Mouse (Mus musculus) lung, embryonic 15.5 days (tissue): ENCODE measurements around the gene Smarcc2. TPM values are rescaled to one million over a fixed set of nuclear protein-coding genes. Genes with fewer than 3 reads are reported as not detected.
"Not testable (repeated sequence)": the region's sequence is repeated elsewhere in the genome, so short reads cannot be mapped to it uniquely, and the experiment has no call there.

Source experiments
- ATAC-seq: fragments of 200-750 bp; cut with Nextera tagmentation; 2 replicates; pipeline ENCODE4 v1.8.0; 2017; ENCODE audit warnings: moderate number of reproducible peaks, borderline replicate concordance; ENCODE audit not compliant: low FRiP score, low TSS enrichment; ENCODE audit errors: extremely low read depth
- H3K27ac ChIP-seq: fragments of 300-500 bp; sonication (generic); 2 replicates; pipeline ENCODE4 v1.5.1; 2015; ENCODE audit warnings: moderate library complexity, mild to moderate bottlenecking, inconsistent platforms
- H3K27me3 ChIP-seq: fragments of 300-500 bp; sonication (generic); 2 replicates; pipeline ENCODE4 v1.6.1; 2015; ENCODE audit warnings: inconsistent platforms
- H3K36me3 ChIP-seq: fragments of 300-500 bp; sonication (generic); 2 replicates; pipeline ENCODE4 v1.6.1; 2015; ENCODE audit warnings: inconsistent platforms
- H3K4me1 ChIP-seq: fragments of 300-500 bp; sonication (generic); 2 replicates; pipeline ENCODE4 v1.6.1; 2015; ENCODE audit warnings: inconsistent platforms
- H3K4me2 ChIP-seq: fragments of 300-500 bp; sonication (generic); 2 replicates; pipeline ENCODE4 v1.6.1; 2015; ENCODE audit warnings: inconsistent platforms, mild to moderate bottlenecking, moderate library complexity
- H3K4me3 ChIP-seq: fragments of 300-500 bp; sonication (generic); 2 replicates; pipeline ENCODE4 v1.5.1; 2015; ENCODE audit warnings: mild to moderate bottlenecking, inconsistent platforms
- H3K9ac ChIP-seq: fragments of 300-500 bp; sonication (generic); 2 replicates; pipeline ENCODE4 v1.6.1; 2015; ENCODE audit warnings: inconsistent platforms
- H3K9me3 ChIP-seq: fragments of 300-500 bp; sonication (generic); 2 replicates; pipeline ENCODE4 v1.6.1; 2016; ENCODE audit warnings: inconsistent platforms
- WGBS: fragments of 180-500 bp; shearing (Covaris S2); methylation state at CpG from one replicate; pipeline ENCODE4 v1.1.7; 2015; 5-methylcytosine and 5-hydroxymethylcytosine counted together
- polyA plus RNA-seq: library from polyadenylated mRNA; unstranded; fragments of >200 nt; fragmentation: Nextera tagmentation; extraction: Ambion mirVana; gene quantifications from 2 replicates; pipeline ENCODE4 v1.2.1, GENCODE M21; 2015

Smarcc2 gene
- polyA plus RNA-seq, 1 experiment from 2014 or later: 74.7 TPM

DNA sequence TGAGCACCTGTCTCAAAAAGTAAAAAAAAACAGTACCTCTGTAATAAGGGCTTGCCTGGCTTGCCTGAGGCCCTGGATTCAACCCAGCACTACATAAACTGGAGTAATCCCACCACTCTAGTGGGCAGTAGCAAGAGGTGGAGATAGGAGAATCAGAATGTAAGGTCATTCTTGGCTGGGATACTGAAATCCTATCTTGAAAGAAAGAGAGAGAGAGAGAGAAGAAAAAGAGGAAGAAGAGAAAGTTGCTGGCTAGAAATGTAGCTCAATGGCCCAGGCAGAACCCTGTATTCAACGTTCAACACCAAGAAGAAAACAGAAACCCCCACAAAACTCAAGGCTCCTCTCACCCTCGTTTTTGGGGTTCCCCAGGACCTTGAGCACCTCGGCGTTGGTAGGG lies 36.9 kb downstream of the Smarcc2 start:
- H3K27ac ChIP-seq: no peak overlapping the region
- peaks cover 6% of the 10 kb centered on the region for H3K36me3 ChIP-seq
- H3K4me3 ChIP-seq: no peak overlapping the region
- H3K9ac ChIP-seq: no peak overlapping the region
- H3K27me3 ChIP-seq: no peaks in the 10 kb centered on the region
- no peaks in the 10 kb centered on the region for H3K9me3 ChIP-seq
- no peak overlapping the region for H3K4me2 ChIP-seq
- ATAC-seq: no peak
- 65% methylated on average over 4 of the region's 4 CpGs for WGBS
- H3K4me1 ChIP-seq: peaks cover 38% of the 10 kb centered on the region

DNA sequence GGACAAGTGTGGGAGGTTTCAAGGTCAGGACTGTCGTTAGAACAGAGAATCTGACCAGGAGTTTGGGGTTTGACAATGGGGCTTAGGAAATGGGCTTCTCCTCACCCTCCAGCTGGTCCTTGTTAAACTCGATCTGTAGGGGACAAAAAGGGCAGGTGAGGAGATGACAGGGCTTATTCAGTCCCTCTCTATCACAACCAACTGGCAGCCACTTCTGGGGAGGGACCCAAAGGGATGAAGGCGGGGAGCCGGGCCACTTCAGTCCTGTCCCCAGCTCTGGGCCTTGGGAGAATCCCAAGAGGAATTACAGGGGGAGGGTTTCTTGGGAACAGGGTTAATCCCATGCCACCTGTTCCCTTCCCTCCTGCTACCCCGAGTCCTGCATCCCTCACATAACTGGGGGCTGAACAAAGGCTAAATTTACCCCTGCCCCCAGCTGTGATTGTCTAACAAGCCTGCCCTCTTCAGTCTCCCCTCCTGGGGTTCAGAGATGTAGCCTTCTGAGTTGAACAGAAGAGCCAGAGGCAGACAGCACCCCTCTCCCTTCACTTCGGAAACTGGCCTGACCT lies 37.5 kb downstream of the Smarcc2 start:
- no peak overlapping the region for H3K27ac ChIP-seq
- H3K9ac ChIP-seq: no peak overlapping the region
- no peak overlapping the region for H3K4me3 ChIP-seq
- no peak overlapping the region for H3K4me2 ChIP-seq
- H3K27me3 ChIP-seq: no peaks in the 10 kb centered on the region
- H3K4me1 ChIP-seq: peaks cover 31% of the 10 kb centered on the region
- no peaks in the 10 kb centered on the region; the same call in 1 of the 2 replicates for H3K36me3 ChIP-seq
- 34% methylated on average over 6 of the region's 6 CpGs for WGBS
- ATAC-seq: no peak
- H3K9me3 ChIP-seq: no peaks in the 10 kb centered on the region

DNA sequence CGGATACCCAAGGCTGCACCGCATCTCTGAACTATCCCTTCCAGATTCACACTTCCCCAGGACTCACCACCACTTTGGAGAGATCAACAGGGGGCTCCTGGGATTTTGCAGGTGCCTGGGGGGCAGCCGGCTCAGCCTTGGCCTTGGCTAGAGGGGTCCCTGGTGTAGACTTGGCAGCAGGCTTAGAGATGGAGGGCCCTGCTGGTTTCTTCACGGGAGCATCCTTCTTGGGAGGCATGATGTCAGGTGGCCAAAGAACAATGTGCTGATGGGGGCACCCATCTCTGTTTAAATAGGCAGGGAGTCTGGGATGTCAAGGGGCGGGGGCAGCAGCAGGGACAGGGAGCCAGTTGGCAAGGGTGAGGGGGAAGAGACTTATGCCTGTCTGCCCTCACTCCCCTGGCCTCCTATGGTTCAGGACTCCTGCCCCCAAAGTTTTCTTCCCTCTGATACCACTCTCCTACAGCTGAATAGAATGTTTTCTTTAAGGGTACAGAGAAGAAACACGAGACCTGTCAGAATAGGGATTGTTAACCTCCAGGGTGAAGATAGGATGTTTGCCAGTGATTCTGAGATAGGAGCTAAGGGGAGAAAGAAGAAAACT lies 38.2 kb downstream of the Smarcc2 start:
- no peak overlapping the region for H3K4me3 ChIP-seq
- no peaks in the 10 kb centered on the region for H3K27me3 ChIP-seq
- H3K9ac ChIP-seq: no peak overlapping the region
- 34% methylated on average over 6 of the region's 6 CpGs for WGBS
- H3K27ac ChIP-seq: no peak overlapping the region
- no peak overlapping the region for H3K4me2 ChIP-seq
- H3K36me3 ChIP-seq: no peaks in the 10 kb centered on the region
- no peak for ATAC-seq
- H3K4me1 ChIP-seq: peaks cover 25% of the 10 kb centered on the region
- no peaks in the 10 kb centered on the region for H3K9me3 ChIP-seq

DNA sequence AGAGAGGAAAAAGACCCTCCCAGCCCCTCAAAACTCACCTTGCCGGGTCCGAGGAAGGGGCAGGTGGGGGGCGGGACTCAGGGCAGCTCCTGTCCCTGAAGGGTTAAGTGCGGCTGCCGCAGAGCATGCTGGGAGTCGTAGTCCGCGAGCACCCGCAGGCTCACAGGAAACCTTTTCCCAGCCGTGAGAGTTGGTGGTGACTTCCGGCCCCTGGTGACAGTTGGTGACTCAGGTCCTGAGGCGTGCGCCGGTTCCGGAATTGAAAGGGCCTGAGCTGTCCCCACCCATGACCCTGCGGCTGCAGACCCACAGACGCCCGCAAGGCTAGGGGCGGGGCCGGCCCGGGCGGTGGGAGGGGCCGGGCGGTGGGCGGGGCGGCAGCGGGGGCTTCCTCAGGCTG lies 39.5 kb downstream of the Smarcc2 start, which contains the start of gene Myl6b:
Gene Myl6b, minus strand, starts transcription at position 96 of the 400 bp plus-strand sequence.
- under 1% methylated on average over 27 of the region's 27 CpGs for WGBS
- H3K27me3 ChIP-seq: no peaks in the 10 kb centered on the region
- ATAC-seq: peak; percentile 92
- H3K4me3 ChIP-seq: peak within 1 kb of the TSS; percentile 54
- H3K27ac ChIP-seq: peak within 1 kb of the TSS; percentile 89
- peak within 1 kb of the TSS; percentile 75 for H3K4me2 ChIP-seq
- no peaks in the 10 kb centered on the region for H3K9me3 ChIP-seq
- H3K36me3 ChIP-seq: no peaks in the 10 kb centered on the region
- H3K9ac ChIP-seq: peak within 1 kb of the TSS; percentile 45
- peaks cover 22% of the 10 kb centered on the region for H3K4me1 ChIP-seq

DNA sequence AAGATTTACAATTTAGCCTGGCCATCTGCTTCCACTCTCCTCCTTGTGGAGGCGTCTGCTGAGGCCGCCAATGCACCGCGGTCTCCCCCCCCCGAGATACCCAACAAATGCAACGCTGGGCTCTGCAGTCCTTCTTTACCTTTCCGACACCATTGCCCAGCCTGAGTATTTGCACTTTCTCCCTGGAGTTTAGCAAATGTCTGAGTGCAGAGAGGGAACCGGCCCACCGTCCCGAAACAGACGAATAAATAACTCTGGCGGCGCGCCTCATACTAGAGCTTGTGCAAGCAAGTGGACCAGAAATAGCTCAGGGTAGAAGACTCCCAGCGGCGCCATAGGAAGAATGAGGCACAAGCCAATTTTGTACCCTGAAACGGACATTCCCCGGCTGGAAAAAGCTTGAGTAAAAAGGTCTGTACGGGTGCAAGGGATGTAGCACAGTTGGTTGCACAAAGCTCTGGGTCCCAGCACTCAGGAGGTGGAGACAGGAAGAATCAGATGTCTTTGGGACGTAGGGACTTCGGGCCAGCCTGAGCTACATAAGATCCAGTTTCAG lies 40.1 kb downstream of the Smarcc2 start:
- Histone ChIP-seq H3K27me3 (no peaks in the 10 kb centered on the region), H3K9me3 (no peaks in the 10 kb centered on the region), H3K27ac (peak overlapping the region; percentile 89), H3K36me3 (no peaks in the 10 kb centered on the region), H3K4me3 (peak overlapping the region; percentile 54), H3K4me2 (peak overlapping the region; percentile 75), H3K9ac (peak overlapping the region; percentile 45), H3K4me1 (peaks cover 22% of the 10 kb centered on the region)
- WGBS: 2% methylated on average over 21 of the region's 21 CpGs
- ATAC-seq: peak; percentile 36

DNA sequence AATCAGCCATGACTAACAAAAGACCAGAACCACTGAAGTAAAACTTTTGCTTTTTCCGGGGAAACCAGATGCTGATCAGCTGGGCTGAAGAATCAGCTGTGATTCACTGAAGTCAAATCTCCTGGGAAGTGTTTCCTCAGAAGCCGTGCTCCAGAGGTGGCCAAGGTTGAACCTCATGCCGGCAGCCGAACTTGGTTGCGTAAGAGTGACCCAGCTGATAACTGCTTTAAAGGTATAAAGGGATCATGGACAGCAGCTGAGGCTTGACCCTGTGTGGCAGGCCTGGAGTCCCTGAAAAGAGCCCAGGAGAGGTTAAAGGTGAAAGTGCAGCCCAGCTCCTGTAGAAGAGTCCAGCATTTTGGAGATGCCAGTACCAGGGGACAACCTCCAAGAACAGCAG lies 43.3 kb downstream of the Smarcc2 start:
- Histone ChIP-seq H3K9ac (no peak overlapping the region), H3K4me2 (no peak overlapping the region), H3K36me3 (no peaks in the 10 kb centered on the region), H3K4me1 (peaks cover 16% of the 10 kb centered on the region), H3K27me3 (no peaks in the 10 kb centered on the region), H3K9me3 (no peaks in the 10 kb centered on the region), H3K27ac (no peak overlapping the region), H3K4me3 (no peak overlapping the region)
- no peak for ATAC-seq
- WGBS: 69% methylated on average over 5 of the region's 5 CpGs

- Histone ChIP-seq H3K36me3 (no peaks in the 10 kb centered on the region), H3K9ac (no peak overlapping the region), H3K27ac (no peak overlapping the region), H3K27me3 (no peaks in the 10 kb centered on the region), H3K4me1 (peaks cover 11% of the 10 kb centered on the region; the same call in 1 of the 2 replicates), H3K9me3 (no peaks in the 10 kb centered on the region), H3K4me3 (no peak overlapping the region), H3K4me2 (no peak overlapping the region)
- 69% methylated on average over 8 of the region's 8 CpGs for WGBS
- no peak for ATAC-seq
These were observed 44.5 kb downstream of the Smarcc2 start for GRCm38 (mm10) chr10:128503532-128503931.

DNA sequence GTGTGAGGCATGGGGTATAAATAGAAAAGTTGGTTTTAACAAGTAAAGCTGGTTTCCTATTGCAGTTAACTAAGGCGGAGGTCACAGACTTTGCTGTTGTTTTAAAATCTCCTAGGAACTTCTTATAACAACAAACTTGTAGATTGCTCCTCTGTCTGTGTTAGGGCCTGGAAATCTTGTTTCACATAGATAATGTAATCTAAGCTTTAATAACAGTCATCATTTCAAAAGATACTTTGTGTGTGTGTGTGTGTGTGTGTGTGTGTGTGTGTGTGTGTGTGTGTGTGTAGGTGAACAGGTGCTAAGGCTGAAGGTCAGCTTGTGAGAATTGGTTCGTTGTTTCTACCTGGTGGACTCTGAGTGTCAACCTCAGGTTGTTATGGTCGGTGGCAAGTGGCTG lies 45.0 kb downstream of the Smarcc2 start:
- ATAC-seq: no peak
- H3K9ac ChIP-seq: no peak overlapping the region
- H3K4me3 ChIP-seq: no peak overlapping the region
- H3K27me3 ChIP-seq: no peaks in the 10 kb centered on the region
- H3K27ac ChIP-seq: no peak overlapping the region
- peaks cover 11% of the 10 kb centered on the region; the same call in 1 of the 2 replicates for H3K4me1 ChIP-seq
- WGBS: 69% methylated on average over 3 of the region's 3 CpGs
- no peak overlapping the region for H3K4me2 ChIP-seq
- H3K36me3 ChIP-seq: no peaks in the 10 kb centered on the region
- H3K9me3 ChIP-seq: no peaks in the 10 kb centered on the region

- H3K4me3 ChIP-seq: no peak overlapping the region
- no peak overlapping the region for H3K4me2 ChIP-seq
- no peak for ATAC-seq
- H3K27ac ChIP-seq: 0 out of 2 replicates have a peak overlapping the region, but pooled peaks have one; percentile 10
- H3K4me1 ChIP-seq: peaks cover 5% of the 10 kb centered on the region; the same call in 1 of the 2 replicates
- H3K27me3 ChIP-seq: no peaks in the 10 kb centered on the region
- no peaks in the 10 kb centered on the region for H3K9me3 ChIP-seq
- 55% methylated on average over 9 of the region's 9 CpGs for WGBS
- H3K9ac ChIP-seq: no peak overlapping the region
- no peaks in the 10 kb centered on the region; the same call in 1 of the 2 replicates for H3K36me3 ChIP-seq
These were observed 45.8 kb downstream of the Smarcc2 start for GRCm38 (mm10) chr10:128504641-128505370.

DNA sequence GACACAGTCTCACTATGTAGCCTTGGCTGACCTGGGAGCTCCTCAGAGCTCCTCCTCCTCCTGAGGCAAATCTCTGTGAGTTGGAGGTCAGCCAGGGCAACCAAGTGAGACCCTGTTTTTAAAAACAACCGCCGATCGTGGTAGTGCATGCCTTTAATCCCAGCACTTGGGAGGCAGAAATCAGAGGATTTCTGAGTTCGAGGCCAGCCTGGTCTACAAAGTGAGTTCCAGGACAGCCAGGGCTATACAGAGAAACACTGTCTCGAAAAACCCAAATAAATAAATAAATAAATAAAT lies 46.3 kb downstream of the Smarcc2 start:
- WGBS: 81% methylated on average over 5 of the region's 5 CpGs
- not testable (repeated sequence) for H3K27me3 ChIP-seq, H3K4me3 ChIP-seq, H3K27ac ChIP-seq, ATAC-seq, H3K4me2 ChIP-seq, H3K4me1 ChIP-seq, H3K36me3 ChIP-seq, H3K9ac ChIP-seq, H3K9me3 ChIP-seq

- ATAC-seq: no peak
- Histone ChIP-seq H3K9me3 (no peaks in the 10 kb centered on the region), H3K9ac (no peak overlapping the region), H3K36me3 (peaks cover 8% of the 10 kb centered on the region), H3K27ac (no peak overlapping the region), H3K4me1 (peaks cover 11% of the 10 kb centered on the region), H3K4me2 (no peak overlapping the region), H3K4me3 (no peak overlapping the region), H3K27me3 (no peaks in the 10 kb centered on the region)
- WGBS: 95% methylated on average over 14 of the region's 14 CpGs
These were observed 46.9 kb downstream of the Smarcc2 start for GRCm38 (mm10) chr10:128505974-128506373.

GRCm38 (mm10) chr10:128508260-128508659 lies 49.2 kb downstream of the Smarcc2 start:
- H3K4me1 ChIP-seq: peaks cover 11% of the 10 kb centered on the region
- H3K4me2 ChIP-seq: no peak overlapping the region
- peak overlapping the region; percentile 55 for H3K27ac ChIP-seq
- no peaks in the 10 kb centered on the region for H3K9me3 ChIP-seq
- H3K4me3 ChIP-seq: no peak overlapping the region
- H3K9ac ChIP-seq: no peak overlapping the region
- H3K27me3 ChIP-seq: no peaks in the 10 kb centered on the region
- 60% methylated on average over 9 of the region's 9 CpGs for WGBS
- ATAC-seq: no peak
- H3K36me3 ChIP-seq: peaks cover 20% of the 10 kb centered on the region
